Mouse (Mus musculus) heart, adult 2 months (tissue): ENCODE results near the gene Csf2.

Experiments used
- CTCF ChIP-seq: fragments of 200-600 bp; IDR thresholded peaks from 2 replicates; pipeline ENCODE4 v1.8.1; 2022; ENCODE audit warnings: antibody characterized with exemption, mild to moderate bottlenecking, moderate library complexity
- POLR2A ChIP-seq: fragments of 200-500 bp; IDR thresholded peaks from 2 replicates; pipeline ENCODE4 v1.6.1; 2011; ENCODE audit warnings: mild to moderate bottlenecking, low read depth, low read length, control low read depth; ENCODE audit not compliant: insufficient read depth

DNA sequence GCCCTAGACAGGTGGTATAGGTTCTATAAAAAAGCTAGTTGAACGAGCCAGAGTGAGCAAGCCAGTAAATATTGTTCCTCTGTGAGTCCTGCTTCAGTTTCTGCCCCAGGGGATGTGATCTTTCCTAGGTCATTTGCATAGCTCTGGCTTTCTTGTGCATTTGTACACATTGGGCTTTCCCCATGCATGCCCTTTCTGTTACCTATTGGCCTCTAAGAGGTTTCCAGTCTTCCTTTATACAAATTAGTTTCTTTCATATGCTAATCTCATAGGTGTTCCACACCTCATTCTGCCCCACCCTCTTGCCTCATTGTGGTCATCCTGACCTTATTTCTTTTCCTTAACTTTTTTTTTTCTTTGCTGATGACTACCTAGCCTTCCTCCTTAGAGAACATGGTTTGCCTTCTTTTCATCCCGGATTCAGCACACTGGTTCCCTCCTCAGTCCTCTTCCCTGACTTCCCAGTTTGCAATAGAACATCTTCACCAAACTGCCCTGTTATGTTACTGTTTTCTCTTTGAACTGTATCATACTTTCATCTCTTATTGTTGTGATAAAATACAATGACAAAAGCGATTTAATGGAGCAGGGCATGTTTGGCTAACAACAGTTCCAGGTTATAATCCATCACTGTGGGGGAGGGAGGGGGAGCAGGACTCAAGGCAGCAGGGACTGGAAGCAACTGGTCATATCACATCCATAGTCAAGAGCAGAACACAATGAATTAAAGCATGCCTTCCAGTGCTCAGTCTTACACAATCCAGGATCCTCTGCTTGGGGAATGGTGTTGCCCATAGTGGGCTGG lies 47.4 kb downstream of the Csf2 start:
- TF ChIP-seq POLR2A (no peak), CTCF (no peak)
